In genomic region chr7:56203286-56203685, GRCm38 (mm10) we compare ENCODE assay signal across 23 mouse cellular contexts. TPM values are rescaled to one million over a fixed set of nuclear protein-coding genes. Genes with fewer than 3 reads are reported as not detected.
"Had no signal": no experiment of that assay in that cellular context is flagged by ENCODE, and none has a peak within 500 bp of the region (broad histone marks: within the 10 kb centered on the region; RNA-seq: fewer than 3 reads in every experiment).

No protein-coding gene starts in this region.

- H3K27ac ChIP-seq: liver, embryonic 15.5 days; midbrain, embryonic 10.5 days; midbrain, embryonic 12.5 days; neural tube, embryonic 13.5 days; neural tube, embryonic 15.5 days had no signal

- H3K9me3 ChIP-seq: liver, embryonic 15.5 days; midbrain, embryonic 10.5 days; midbrain, embryonic 12.5 days; neural tube, embryonic 13.5 days; neural tube, embryonic 15.5 days had no signal

- H3K4me1 ChIP-seq: liver, embryonic 15.5 days; midbrain, embryonic 12.5 days; neural tube, embryonic 13.5 days; neural tube, embryonic 15.5 days had no signal

- H3K27me3 ChIP-seq: liver, embryonic 15.5 days; neural tube, embryonic 13.5 days; neural tube, embryonic 15.5 days had no signal

- DNase-seq: lung, adult 18-20 months; lung, embryonic 14.5 days; lung, postnatal 10 days; lung, postnatal 4 days; midbrain, embryonic 14.5 days; retina, postnatal 1 day; right cerebral cortex, adult 18-20 months; right cerebral cortex, postnatal 25 days; right cerebral cortex, postnatal 4 days; spleen, adult 18-20 months; thymus, adult 18-20 months; thymus, postnatal 14 days; thymus, postnatal 36 days had no signal

- H3K4me2 ChIP-seq: liver, embryonic 15.5 days; lung, embryonic 14.5 days; midbrain, embryonic 12.5 days; neural tube, embryonic 13.5 days; neural tube, embryonic 15.5 days had no signal

- H3K4me3 ChIP-seq: liver, embryonic 15.5 days; midbrain, embryonic 10.5 days; midbrain, embryonic 12.5 days; myocyte; neural tube, embryonic 13.5 days; neural tube, embryonic 15.5 days had no signal

- H3K9ac ChIP-seq: liver, embryonic 15.5 days; lung, embryonic 14.5 days; midbrain, embryonic 12.5 days; neural tube, embryonic 13.5 days; neural tube, embryonic 15.5 days had no signal

- ATAC-seq: midbrain, embryonic 16.5 days had no signal

RNA-seq across cellular contexts. Expression of gene Oca2, which starts 36.3 kb away (rescaled TPM):
- total RNA-seq: megakaryocyte-erythroid progenitor cell, adult 5-6 weeks had no signal
- polyA plus RNA-seq: liver, embryonic 15.5 days; lung, embryonic 14.5 days; lung, embryonic 16.5 days; myocyte; small intestine, adult 2 months had no signal
